Mouse (Mus musculus) gastrocnemius, postnatal 25 days (tissue): Measurements from ENCODE around the gene Asah2. TPM values are rescaled to one million over a fixed set of nuclear protein-coding genes. Genes with fewer than 3 reads are reported as not detected.
A peak's percentile ranks its signal among the peaks of the same experiment; 100 is the strongest.

ENCODE experiments used
- DNase-seq: peaks from one replicate; pipeline ENCODE4 v3.0.0; 2022
- total RNA-seq, 2 experiments: library from RNA; stranded (reverse); gene quantifications; 1 replicate in 1 of 2; 2 replicates in 1 of 2; pipeline ENCODE4 v1.2.3; 2021

The Asah2 gene
- total RNA-seq, 2 experiments from 2014 or later, result 5.9 to 6.4 TPM

DNA sequence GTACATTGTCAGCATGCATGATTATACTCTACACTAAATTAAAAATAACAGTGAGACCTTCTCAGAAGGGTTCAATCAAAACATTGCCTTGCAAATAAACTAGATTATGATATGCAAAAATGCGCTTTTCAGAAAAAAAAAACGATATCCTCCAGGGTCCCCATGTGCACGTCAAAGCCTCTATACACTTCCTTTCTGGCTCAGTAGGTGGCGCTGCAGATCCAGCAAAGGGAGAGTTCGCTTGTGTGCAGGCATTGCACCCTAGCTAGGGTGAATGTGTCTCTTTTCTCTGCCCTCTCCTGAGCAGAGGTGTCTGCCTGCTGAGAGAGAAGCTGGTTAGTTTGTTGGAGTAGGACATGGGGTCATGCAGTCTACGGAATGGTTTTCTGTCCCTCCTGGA is 136.0 kb downstream of the Asah2 start:
- DNase-seq, result peak; percentile 58

DNA sequence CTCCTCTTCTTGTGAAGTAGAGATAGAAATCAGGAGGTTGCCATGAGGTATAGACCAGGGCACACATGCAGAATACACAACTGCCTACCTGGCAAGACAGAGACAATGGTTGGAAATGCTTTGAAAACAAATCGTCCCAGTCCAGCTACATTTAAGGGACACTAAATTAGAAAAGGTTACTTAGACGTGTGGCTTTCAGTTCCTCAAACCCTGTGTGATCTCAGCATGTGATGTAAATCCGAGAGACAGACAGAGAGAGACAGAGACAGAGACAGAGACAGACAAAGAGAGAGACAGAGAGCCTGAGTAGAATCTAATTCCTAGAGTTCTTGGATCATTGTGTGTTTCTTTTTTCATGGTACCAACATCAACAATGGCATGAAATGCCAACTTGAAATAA is 136.6 kb downstream of the Asah2 start:
- no peak for DNase-seq

DNA sequence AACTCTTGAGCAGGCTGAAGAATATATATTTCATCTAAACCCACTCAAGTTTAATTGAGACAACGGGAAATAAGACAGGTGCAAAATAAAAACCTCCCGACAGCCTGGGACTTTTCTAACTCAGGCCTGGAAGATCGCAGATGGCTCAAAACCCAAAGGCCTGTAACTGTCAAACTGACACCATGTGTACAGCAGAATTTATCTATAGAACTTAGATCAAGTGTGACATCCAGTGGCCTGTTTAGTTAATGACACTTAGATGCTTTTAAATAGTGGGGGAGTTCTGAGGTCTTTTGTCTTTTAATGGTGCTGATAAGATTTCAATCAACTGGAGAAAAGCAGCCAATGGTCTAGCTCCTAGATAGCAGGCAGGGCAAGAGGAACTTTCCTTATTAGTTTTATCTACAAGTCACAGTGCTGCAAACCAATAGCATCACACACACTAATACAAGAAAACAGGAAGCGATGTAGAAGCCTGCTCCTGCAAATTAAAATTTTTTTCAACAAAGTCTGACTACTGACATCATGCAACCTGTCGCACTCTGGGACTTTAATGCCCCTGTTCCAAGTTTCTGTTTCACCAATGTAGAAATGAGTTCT is 140.0 kb downstream of the Asah2 start:
- DNase-seq, result no peak

DNA sequence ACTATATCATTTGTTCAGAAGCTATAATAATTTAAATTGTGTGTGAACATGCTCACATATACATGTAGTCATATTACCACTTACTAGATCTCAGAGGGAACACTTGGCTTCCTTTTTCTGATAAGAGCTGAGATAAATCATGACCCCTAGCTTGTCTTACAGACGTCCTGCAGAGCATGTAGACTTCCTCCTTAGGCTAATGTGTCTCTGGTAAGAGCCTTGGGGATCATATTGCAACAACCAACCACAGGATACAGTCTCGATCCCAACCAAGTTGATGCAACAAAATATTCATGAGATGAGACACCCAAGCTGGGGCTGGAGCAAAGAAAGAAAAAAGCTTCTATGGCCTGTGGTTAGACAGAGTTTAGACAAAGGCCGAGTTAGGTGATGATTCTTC is 144.9 kb downstream of the Asah2 start:
- no peak for DNase-seq

DNA sequence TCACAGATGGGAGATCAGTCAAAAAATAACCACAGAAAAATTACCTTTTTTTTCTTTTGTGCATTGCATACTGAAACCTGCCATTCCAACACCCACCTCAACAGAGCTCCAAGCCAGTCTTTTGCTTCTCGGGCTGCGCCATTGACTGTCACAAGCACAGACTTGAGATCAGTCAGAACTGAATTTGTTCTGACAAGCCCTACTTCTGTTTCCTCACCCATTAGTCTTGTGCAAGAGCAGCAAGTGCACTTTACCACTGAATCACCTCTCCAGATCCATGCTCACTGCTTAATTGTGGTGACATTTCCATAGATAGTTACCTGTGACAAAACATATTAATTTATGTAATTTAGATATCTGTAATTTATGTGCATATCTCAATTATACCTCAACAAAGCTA is 147.6 kb downstream of the Asah2 start:
- no peak for DNase-seq

DNA sequence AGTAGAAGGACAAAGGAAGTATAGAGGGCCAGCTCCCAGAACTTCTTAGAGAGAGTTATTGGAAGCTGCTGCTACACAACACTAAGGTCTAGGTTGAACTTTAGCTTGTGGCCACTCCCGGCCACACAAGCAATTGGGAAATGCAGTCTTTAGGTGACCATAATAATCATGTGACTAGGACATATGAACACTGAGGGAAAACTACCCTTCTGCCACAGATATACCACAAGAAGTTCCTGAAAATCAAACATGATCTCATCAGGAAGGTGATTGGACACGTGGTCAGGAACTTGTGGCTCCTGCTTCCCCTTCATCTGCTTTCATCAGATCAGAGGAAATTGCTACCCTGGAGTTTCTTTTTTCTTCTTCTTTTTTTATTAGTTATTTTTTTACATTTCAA is 151.7 kb downstream of the Asah2 start:
- DNase-seq, result no peak

DNA sequence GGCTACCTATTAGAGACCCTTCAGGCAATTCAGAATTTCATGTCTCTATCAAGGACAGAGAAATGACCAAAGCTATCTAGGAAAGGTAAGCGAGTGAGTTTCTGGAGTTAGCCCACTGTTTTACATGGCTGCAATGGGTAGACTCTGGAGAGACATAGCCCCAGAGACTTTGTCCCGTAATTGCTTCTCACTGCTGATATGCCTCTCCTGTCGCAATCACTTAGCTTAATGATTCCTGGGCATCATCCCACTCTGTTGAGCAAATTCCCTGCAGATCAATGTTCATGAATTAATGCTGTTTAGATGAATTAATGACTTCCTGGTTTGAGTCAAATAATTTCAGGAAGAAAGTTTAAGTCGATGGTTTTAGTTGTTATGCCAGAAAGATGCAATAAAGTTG is 153.3 kb downstream of the Asah2 start:
- DNase-seq, result no peak

DNA sequence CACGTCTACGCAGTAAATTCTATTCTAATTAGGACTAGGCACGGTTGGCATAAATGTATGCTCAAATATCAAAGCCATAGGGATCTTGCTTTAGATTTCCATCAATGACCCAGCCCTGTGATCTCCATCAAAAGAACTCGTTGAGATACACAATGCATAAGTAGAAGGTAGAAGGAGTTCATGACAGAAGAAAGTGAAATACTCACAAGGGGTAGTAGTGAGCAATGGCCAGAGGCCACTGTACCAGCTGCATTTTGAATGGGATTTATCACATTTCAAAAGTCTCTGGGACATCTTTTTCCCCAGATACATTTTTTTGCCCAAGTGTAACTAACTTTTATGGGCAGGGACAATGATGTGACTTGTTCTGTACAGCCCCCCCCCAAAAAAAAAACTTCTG is 153.7 kb downstream of the Asah2 start:
- no peak for DNase-seq

DNA sequence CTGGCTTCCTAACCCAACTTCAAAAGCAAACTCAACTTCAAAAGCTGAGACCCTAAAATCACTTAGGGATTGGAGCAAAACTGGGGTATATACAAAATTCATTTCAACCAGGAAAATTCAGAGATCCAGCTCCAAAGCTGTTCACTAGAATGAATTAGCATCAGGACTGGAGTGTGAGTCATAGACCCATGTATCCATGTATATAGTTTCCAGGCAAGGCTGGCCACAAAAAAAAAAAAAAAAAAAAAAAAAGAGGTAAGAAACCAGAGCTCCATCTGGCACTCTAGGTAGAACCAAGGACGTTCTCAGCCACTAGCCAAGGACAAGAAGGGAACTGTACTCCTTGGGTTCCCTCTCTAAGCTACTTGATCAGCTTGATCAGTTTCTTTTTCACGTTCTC is 154.2 kb downstream of the Asah2 start:
- no peak for DNase-seq

DNA sequence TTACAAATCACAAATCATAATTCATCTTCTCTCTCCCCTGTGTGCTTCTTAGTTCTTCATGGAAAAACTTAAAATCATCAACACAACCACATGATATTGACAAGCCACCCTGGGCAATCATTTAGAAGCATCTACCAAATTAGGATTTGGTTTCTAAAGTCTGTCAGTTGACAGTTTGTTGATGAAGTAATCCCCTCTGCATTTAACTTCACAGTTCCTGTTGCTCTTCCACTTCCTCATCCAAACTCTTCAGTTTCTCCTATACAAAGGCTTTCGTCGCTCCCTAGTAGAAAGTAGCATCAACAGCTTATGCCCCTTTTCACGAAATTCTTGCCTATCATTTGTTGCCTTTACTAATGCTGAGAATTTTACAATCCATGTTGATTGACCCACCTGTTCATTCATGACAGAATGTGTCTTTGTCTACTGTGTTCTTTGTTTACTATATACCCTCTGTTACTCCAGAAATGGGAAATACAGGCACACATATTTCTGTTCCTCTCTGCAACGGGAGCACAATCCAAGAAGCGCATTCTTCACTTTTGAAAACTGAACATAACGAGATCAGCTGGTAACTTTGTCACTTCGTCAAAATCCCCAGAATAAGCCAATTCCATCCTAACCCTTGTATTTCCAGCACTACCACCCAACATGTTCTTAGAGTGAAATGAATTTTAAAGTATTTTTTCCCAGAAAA is 157.1 kb downstream of the Asah2 start:
- no peak for DNase-seq

Other genes with a start within 250 kb of the Asah2 start
- not detected for gene A1cf, start 239.4 kb downstream of the Asah2 start, total RNA-seq